Mouse (Mus musculus): ENCODE measurements at regions not wholly inside any gene's neighbourhood (a gene's known extent, or its start where the extent isn't known, plus 50 kb on each side); places are given as distances from the start of the nearest gene placed in this dataset.

- DNase-seq (ENCODE audit: low read depth, low spot score) = no peak
Measured at GRCm38 (mm10) chr8:82473266-82473665, 70.2 kb upstream of the Il15 start.

GRCm38 (mm10) chr8:82471825-82472224 is 68.8 kb upstream of the Il15 start:
- no peak for DNase-seq (ENCODE audit: low read depth, low spot score)

- no peak for DNase-seq (ENCODE audit: low read depth, low spot score)
Measured at GRCm38 (mm10) chr8:82469824-82470223, 66.8 kb upstream of the Il15 start.

- no peak for DNase-seq (ENCODE audit: low read depth, low spot score)
Measured at GRCm38 (mm10) chr8:82462841-82463240, 59.8 kb upstream of the Il15 start.

- no peak for DNase-seq (ENCODE audit: low read depth, low spot score)
Measured at GRCm38 (mm10) chr8:82459007-82459406, 56.0 kb upstream of the Il15 start.

- DNase-seq (ENCODE audit: low read depth, low spot score) = no peak
Measured at GRCm38 (mm10) chr8:82454056-82454455, 51.0 kb upstream of the Il15 start.

Measured in skeletal muscle tissue, adult 2 months (tissue).